Mouse (Mus musculus): ENCODE measurements around the gene Cdh20. TPM values are rescaled to one million over a fixed set of nuclear protein-coding genes. Genes with fewer than 3 reads are reported as not detected.
A peak's percentile ranks its signal among the peaks of the same experiment; 100 is the strongest.

Gene Cdh20
- total and polyA plus RNA-seq, 3 experiments, result 0.05 TPM; not detected in 2

DNA sequence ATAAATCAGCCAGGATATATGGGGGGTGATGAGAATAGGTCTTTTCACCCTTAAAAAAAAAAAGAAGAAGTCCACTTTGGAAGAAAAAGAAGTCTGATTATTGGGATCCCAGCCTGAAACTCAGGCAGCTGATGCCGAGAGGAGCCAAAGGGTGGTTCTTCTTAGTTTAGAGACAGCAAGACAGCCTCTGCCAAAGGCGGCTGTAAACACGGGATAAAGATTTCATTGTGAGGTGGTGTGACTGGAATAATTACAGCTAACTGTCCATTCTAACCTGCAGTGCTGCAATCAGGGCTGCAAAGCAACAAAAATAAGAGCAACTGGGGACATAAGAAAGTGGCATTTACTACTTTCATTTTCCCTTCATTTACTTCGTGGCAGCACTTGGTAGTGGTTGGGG is 3.6 kb downstream of the Cdh20 start:
- no peaks in the 10 kb centered on the region for H3K36me3 ChIP-seq (replicated peaks)

DNA sequence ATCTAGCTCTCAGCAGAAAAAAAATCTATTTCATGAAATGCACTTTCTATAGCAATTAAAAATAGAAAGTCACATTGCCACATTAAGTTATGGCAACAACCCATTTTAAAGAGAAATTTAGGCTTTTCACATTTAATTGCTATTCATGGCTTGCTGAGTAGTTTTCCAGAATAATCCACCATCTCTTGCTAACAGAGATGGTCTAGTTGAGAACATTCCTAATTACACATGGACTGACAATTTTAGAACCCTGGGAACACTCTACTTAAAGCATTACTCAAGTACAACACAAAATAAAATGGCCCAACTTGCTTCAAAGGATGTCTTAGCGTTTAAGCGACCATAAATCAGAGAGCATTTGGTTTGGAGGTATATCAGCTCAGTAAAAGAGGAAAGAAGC is 4.9 kb downstream of the Cdh20 start:
- DNase-seq (ENCODE audit: low spot score) (no peak), ATAC-seq (ENCODE audit: extremely low read depth, insufficient number of reproducible peaks, low FRiP score, poor library complexity, severe bottlenecking) (no peak)
- H3K9me3 ChIP-seq (replicated peaks), result peaks cover 32% of the 10 kb centered on the region
- peaks cover 3% of the 10 kb centered on the region; the same call in 1 of the 2 replicates for H3K27me3 ChIP-seq (ENCODE audit: insufficient read depth, low read length)
- TF ChIP-seq GATA1 (IDR thresholded peaks at IDR 0.05; ENCODE audit: borderline replicate concordance, low read length) (no peak), CTCF (IDR thresholded peaks at IDR 0.05; ENCODE audit: low read depth, low read length) (no peak), POLR2AphosphoS5 (IDR thresholded peaks at IDR 0.05; ENCODE audit: insufficient replicate concordance, low read depth, low read length) (no peak), GATA2 (IDR thresholded peaks at IDR 0.05; ENCODE audit: borderline replicate concordance, low read depth, low read length) (no peak), TAL1 (conservative IDR thresholded peaks at IDR 0.05; ENCODE audit: low read depth, low read length) (no peak)
- no peaks in the 10 kb centered on the region for H3K4me1 ChIP-seq (ENCODE audit: insufficient read depth, low read depth, low read length)
- no peaks in the 10 kb centered on the region for H3K36me3 ChIP-seq (replicated peaks)
- no peak overlapping the region for H3K4me3 ChIP-seq (ENCODE audit: low read depth, low read length)

More for the DNA sequence above, 3.6 kb downstream of the Cdh20 start:
- ATAC-seq (ENCODE audit: extremely low read depth, insufficient number of reproducible peaks, low FRiP score, poor library complexity, severe bottlenecking) (no peak), DNase-seq (ENCODE audit: low spot score) (no peak)
- H3K4me1 ChIP-seq (ENCODE audit: insufficient read depth, low read depth, low read length), result no peaks in the 10 kb centered on the region
- TF ChIP-seq GATA1 (IDR thresholded peaks at IDR 0.05; ENCODE audit: borderline replicate concordance, low read length) (no peak), CTCF (IDR thresholded peaks at IDR 0.05; ENCODE audit: low read depth, low read length) (no peak), POLR2AphosphoS5 (IDR thresholded peaks at IDR 0.05; ENCODE audit: insufficient replicate concordance, low read depth, low read length) (no peak), GATA2 (IDR thresholded peaks at IDR 0.05; ENCODE audit: borderline replicate concordance, low read depth, low read length) (no peak), TAL1 (conservative IDR thresholded peaks at IDR 0.05; ENCODE audit: low read depth, low read length) (no peak)
- H3K9me3 ChIP-seq (replicated peaks), result peaks cover 33% of the 10 kb centered on the region
- H3K4me3 ChIP-seq (ENCODE audit: low read depth, low read length), result no peak overlapping the region
- peaks cover 3% of the 10 kb centered on the region; the same call in 1 of the 2 replicates for H3K27me3 ChIP-seq (ENCODE audit: insufficient read depth, low read length)

DNA sequence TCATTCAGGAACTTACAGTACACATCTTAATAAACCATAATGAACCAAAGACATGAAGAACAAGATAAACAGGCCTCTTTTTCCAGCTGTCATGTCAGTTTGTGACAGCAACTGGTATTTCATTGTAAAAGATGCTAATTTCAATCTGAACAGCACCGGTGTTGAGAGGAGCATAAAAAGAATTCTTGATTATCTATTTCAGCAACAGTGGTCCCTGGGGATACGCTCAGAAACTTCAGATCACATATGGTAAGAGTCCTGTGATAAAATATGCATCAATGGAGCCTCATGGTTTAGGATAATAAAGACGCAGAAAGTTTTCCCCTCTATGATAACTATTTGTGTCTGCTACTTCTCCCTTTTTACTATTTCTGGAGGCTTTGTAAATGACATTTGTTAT is 25.2 kb downstream of the Cdh20 start:
- no peak for DNase-seq (ENCODE audit: low spot score)
- Histone ChIP-seq H3K27me3 (ENCODE audit: insufficient read depth, low read length) (no peaks in the 10 kb centered on the region), H3K9me3 (replicated peaks) (peaks cover 9% of the 10 kb centered on the region), H3K36me3 (replicated peaks) (no peaks in the 10 kb centered on the region), H3K4me1 (ENCODE audit: insufficient read depth, low read depth, low read length) (no peaks in the 10 kb centered on the region), H3K4me3 (ENCODE audit: low read depth, low read length) (no peak overlapping the region)
- no peak for ATAC-seq (ENCODE audit: extremely low read depth, insufficient number of reproducible peaks, low FRiP score, poor library complexity, severe bottlenecking)
- no peak for TF ChIP-seq POLR2AphosphoS5 (IDR thresholded peaks at IDR 0.05; ENCODE audit: insufficient replicate concordance, low read depth, low read length)
- no peak for TF ChIP-seq GATA2 (IDR thresholded peaks at IDR 0.05; ENCODE audit: borderline replicate concordance, low read depth, low read length)
- no peak for TF ChIP-seq TAL1 (conservative IDR thresholded peaks at IDR 0.05; ENCODE audit: low read depth, low read length)
- no peak for TF ChIP-seq GATA1 (IDR thresholded peaks at IDR 0.05; ENCODE audit: borderline replicate concordance, low read length)
- no peak for TF ChIP-seq CTCF (IDR thresholded peaks at IDR 0.05; ENCODE audit: low read depth, low read length)

DNA sequence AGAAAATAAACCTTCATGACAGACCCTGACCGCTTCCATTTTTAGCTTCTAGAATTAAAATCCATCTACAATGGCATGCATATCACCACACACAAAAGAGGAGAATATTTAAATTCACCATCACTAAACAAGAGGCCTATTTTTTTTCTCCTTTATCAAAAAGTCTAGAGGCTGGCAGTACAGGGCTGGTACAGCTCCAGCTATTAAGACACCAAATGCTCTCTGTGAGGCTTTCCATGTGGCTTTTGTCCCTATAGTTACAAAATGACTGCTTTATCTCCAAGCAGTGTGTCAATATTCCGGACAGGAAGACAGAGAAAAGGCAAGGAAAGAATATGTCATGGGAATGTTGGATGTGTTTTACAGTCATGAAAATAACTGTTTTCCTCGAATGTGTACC is 27.8 kb downstream of the Cdh20 start:
- DNase-seq (ENCODE audit: low spot score) (no peak), ATAC-seq (ENCODE audit: extremely low read depth, insufficient number of reproducible peaks, low FRiP score, poor library complexity, severe bottlenecking) (no peak)
- Histone ChIP-seq H3K4me1 (ENCODE audit: insufficient read depth, low read depth, low read length) (no peaks in the 10 kb centered on the region), H3K36me3 (replicated peaks) (no peaks in the 10 kb centered on the region), H3K4me3 (ENCODE audit: low read depth, low read length) (no peak overlapping the region), H3K9me3 (replicated peaks) (peaks cover 16% of the 10 kb centered on the region), H3K27me3 (ENCODE audit: insufficient read depth, low read length) (no peaks in the 10 kb centered on the region)
- TF ChIP-seq GATA2 (IDR thresholded peaks at IDR 0.05; ENCODE audit: borderline replicate concordance, low read depth, low read length) (no peak), TAL1 (conservative IDR thresholded peaks at IDR 0.05; ENCODE audit: low read depth, low read length) (no peak), POLR2AphosphoS5 (IDR thresholded peaks at IDR 0.05; ENCODE audit: insufficient replicate concordance, low read depth, low read length) (no peak), CTCF (IDR thresholded peaks at IDR 0.05; ENCODE audit: low read depth, low read length) (no peak), GATA1 (IDR thresholded peaks at IDR 0.05; ENCODE audit: borderline replicate concordance, low read length) (no peak)

DNA sequence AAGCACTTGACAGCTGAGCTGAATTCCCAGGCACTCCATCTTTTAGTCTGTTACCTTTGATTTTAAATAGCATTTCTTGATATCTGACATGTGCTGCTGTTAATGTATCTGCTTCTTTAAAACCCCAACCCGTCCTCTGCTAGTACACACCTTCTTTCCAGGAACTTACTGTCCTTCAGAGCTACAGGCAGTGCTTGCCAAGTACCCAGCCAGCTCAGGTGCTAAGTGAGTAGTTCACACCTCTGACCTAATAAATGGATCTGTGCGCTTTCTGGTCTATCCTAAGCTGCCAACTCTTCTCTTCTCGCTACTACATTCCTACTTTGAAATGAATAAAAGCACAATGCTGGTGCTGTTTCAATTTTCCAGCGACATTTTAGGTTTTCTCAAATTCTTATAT is 28.8 kb downstream of the Cdh20 start:
- no peaks in the 10 kb centered on the region for H3K36me3 ChIP-seq (replicated peaks)
- no peak overlapping the region for H3K4me3 ChIP-seq (ENCODE audit: low read depth, low read length)
- DNase-seq (ENCODE audit: low spot score), result no peak
- no peaks in the 10 kb centered on the region for H3K27me3 ChIP-seq (ENCODE audit: insufficient read depth, low read length)
- H3K9me3 ChIP-seq (replicated peaks), result peaks cover 15% of the 10 kb centered on the region
- TF ChIP-seq TAL1 (conservative IDR thresholded peaks at IDR 0.05; ENCODE audit: low read depth, low read length) (no peak), CTCF (IDR thresholded peaks at IDR 0.05; ENCODE audit: low read depth, low read length) (no peak), GATA1 (IDR thresholded peaks at IDR 0.05; ENCODE audit: borderline replicate concordance, low read length) (no peak), POLR2AphosphoS5 (IDR thresholded peaks at IDR 0.05; ENCODE audit: insufficient replicate concordance, low read depth, low read length) (no peak), GATA2 (IDR thresholded peaks at IDR 0.05; ENCODE audit: borderline replicate concordance, low read depth, low read length) (no peak)
- ATAC-seq (ENCODE audit: extremely low read depth, insufficient number of reproducible peaks, low FRiP score, poor library complexity, severe bottlenecking), result no peak
- no peaks in the 10 kb centered on the region for H3K4me1 ChIP-seq (ENCODE audit: insufficient read depth, low read depth, low read length)

DNA sequence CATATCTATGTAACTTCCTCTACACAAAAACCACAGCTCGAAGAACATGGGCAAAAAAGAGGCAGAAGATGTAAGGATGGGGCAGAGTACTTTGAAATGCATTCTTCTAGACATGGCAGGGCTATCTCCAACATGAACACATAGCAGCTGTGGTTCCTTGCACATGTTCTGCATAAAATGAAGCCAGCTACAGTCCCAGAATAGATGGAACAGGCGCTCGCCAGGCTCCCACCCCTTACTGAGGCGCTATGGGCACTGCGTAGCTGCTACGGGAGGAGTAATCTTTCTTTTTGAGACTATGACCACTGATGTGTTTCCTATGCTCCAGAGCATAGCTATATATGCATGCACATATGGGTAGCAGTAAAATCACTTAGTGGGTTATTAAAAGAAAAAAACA is 36.4 kb downstream of the Cdh20 start:
- peak; percentile 0; the same call in 1 of the 2 replicates for ATAC-seq (ENCODE audit: extremely low read depth, insufficient number of reproducible peaks, low FRiP score, poor library complexity, severe bottlenecking)
- no peak for TF ChIP-seq POLR2AphosphoS5 (IDR thresholded peaks at IDR 0.05; ENCODE audit: insufficient replicate concordance, low read depth, low read length)
- no peak for TF ChIP-seq GATA2 (IDR thresholded peaks at IDR 0.05; ENCODE audit: borderline replicate concordance, low read depth, low read length)
- no peak for TF ChIP-seq CTCF (IDR thresholded peaks at IDR 0.05; ENCODE audit: low read depth, low read length)
- no peak for TF ChIP-seq TAL1 (conservative IDR thresholded peaks at IDR 0.05; ENCODE audit: low read depth, low read length)

More for the DNA sequence above, 36.4 kb downstream of the Cdh20 start:
- Histone ChIP-seq H3K4me3 (ENCODE audit: low read depth, low read length) (no peak overlapping the region), H3K27me3 (ENCODE audit: insufficient read depth, low read length) (no peaks in the 10 kb centered on the region), H3K9me3 (replicated peaks) (peaks cover 22% of the 10 kb centered on the region), H3K4me1 (ENCODE audit: insufficient read depth, low read depth, low read length) (no peaks in the 10 kb centered on the region), H3K36me3 (replicated peaks) (no peaks in the 10 kb centered on the region)
- no peak for DNase-seq (ENCODE audit: low spot score)
